Mouse (Mus musculus) layer of hippocampus, adult 2 months (tissue): ENCODE results near the gene Tnpo1. TPM values are rescaled to one million over a fixed set of nuclear protein-coding genes. Genes with fewer than 3 reads are reported as not detected.

Experiments used
- DNase-seq, 2 experiments: peaks; one replicate each; pipeline ENCODE4 v3.0.0; 2022; ENCODE audit warnings: low spot score in 2 of 2
- H3K27ac ChIP-seq: fragments of 200-600 bp; 2 replicates; pipeline ENCODE4 v1.8.1; 2022
- H3K4me3 ChIP-seq: fragments of 200-600 bp; 2 replicates; pipeline ENCODE4 v1.8.1; 2022; ENCODE audit warnings: mild to moderate bottlenecking
- CTCF ChIP-seq: fragments of 200-600 bp; conservative IDR thresholded peaks from 2 replicates; pipeline ENCODE4 v1.8.1; 2022; ENCODE audit warnings: antibody characterized with exemption, mild to moderate bottlenecking, moderate library complexity
- total RNA-seq, 2 experiments: library from RNA; stranded (reverse); gene quantifications; 2 replicates each; pipeline ENCODE4 v1.2.3; 2021

Gene Tnpo1
- total RNA-seq, 2 experiments from 2014 or later = 61.7 to 68.5 TPM

DNA sequence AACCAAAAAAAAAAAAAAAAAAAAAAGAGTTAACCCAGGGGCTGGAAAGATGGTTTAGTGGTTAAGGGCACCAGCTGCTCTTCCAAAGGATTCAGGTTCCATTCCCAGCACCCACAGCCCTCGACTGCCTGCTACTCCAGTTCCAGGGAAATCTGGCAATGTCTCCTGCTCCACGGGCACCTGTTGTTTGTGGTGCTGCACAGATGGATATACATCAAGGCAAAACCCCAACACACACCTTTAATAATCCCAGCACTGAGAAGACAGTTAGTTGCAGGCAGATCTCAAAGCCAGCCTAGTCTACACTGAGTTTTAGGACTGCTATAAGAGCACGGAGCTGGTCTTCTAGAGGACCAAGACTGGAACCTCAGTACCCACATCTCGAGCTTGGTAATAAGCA lies 30.2 kb downstream of the Tnpo1 start:
- Histone ChIP-seq H3K27ac (peak overlapping the region; percentile 8; the same call in 1 of the 2 replicates), H3K4me3 (no peak overlapping the region)
- TF ChIP-seq CTCF = no peak
- no peak for DNase-seq

DNA sequence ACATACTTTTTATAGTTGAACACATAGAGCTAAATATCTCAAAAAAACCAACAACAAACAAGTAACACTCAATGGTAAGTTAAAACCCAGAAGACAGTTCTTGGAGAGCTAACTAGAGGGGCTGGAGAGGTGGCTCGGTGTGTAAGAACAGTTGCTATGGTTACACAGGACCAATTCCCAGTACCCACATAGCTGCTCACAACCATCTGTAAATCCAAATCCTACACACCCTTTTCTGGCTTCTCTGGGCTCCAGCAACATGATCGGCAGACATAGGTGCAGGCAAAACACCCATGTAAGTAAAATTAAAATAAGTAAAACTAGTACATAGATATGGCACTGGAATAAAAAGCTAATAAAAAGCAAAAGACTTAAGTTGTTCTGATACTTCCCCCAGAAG lies 31.3 kb downstream of the Tnpo1 start:
- H3K27ac ChIP-seq = peak overlapping the region; percentile 33; the same call in 1 of the 2 replicates
- peak in 1 of 2 experiments; percentile 38 for DNase-seq
- no peak for TF ChIP-seq CTCF
- H3K4me3 ChIP-seq = no peak overlapping the region

DNA sequence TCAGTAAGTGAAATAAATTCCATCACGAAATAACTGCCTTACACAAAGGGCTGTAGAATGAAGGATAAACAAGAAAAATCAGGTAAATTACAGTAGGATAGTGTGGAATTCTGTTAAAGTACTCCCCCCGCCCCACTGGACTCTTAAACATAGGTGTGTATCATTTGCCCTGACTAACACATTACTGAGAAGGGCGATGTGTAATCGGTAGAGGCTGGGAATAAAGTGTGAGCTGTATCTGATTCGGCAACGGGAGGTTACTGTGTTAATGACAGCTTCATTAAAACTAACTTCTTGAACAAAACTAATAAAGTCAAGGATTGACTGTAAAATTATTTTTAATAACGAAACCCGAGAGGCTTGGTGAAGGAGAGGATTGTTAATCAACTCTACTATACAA lies 34.7 kb downstream of the Tnpo1 start:
- H3K27ac ChIP-seq = peak overlapping the region; percentile 99
- H3K4me3 ChIP-seq = peak overlapping the region; percentile 74
- no peak for TF ChIP-seq CTCF
- DNase-seq = no peak

DNA sequence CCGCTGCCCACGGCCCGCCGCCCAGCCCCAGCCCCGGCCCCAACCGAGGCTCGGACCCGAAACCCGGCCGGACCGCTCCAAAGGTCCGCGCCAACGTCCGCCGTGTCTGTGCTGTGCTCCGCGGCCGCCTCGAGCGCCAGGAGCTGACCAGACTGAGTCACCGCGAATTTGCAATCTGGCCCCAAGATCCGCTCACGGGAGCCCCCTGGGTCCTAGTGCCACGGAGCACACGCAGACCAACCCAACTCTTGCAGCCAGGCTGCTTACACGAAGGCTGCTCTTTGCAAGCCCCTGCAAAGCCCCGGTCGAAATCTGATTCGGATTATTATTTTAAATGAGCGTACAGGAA lies 35.3 kb downstream of the Tnpo1 start:
- peak; percentile 62 for TF ChIP-seq CTCF
- peak overlapping the region; percentile 99 for H3K27ac ChIP-seq
- peak; percentile 78 to 80 for DNase-seq
- H3K4me3 ChIP-seq = peak overlapping the region; percentile 74

DNA sequence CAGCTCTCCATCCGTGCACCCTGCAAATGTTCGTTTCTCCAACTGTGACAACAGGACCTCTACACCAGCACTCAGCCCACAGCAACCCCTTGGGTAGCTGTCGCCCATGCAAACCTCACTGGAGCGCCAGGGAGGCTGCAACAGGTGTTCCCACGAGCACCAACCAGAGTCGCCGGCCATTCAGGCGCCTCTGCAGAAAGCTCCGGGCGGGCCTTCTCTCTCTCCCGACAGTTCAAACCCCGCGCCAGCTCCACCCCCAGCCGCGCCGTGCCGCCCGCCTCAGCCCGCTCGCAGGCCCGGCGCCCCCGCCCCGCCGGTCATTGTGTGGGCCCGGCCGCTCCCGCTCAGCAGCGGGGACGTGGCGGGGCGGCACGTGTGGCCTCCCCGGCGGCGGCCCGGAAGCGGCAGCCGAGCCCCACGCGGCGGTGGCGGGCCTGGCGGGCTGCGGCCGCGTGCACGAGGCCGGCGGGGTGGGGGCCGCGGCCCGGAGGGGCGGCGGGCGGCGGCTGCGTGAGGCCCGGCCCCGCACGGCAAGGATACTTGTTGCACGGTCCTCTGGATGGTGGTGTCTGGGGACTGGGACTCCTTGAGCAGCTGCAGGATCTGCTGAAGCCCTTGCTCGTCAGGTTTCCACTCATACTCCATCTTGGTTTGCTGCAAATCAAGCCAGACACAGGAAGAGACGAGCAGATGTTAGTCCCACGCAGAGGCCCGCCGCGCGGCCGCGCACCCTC lies 35.9 kb downstream of the Tnpo1 start:
- DNase-seq = peak in 1 of 2 experiments; percentile 36
- peak overlapping the region; percentile 99 for H3K27ac ChIP-seq
- peak overlapping the region; percentile 74 for H3K4me3 ChIP-seq
- TF ChIP-seq CTCF = no peak

DNA sequence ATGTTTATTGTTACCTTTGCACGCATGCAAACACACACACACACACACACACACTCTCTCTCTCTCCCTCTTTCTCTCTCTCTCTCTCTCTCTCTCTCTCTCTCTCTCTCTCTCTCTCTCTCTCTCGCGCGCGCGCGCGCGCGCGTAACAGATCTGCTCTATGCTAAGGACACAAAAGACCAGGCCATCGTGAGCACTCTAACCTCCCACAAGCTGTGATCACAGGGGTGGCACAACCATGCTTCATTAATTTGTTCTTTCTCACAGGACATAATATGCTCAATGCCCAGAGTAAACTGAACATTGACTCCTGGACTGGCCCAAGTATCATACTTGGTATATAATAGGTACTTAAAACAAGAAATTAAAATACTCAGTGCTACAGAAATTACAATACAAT lies 37.0 kb downstream of the Tnpo1 start:
- no peak for DNase-seq
- Histone ChIP-seq H3K4me3 (peak overlapping the region; percentile 70), H3K27ac (peak overlapping the region; percentile 72; the same call in 1 of the 2 replicates)
- TF ChIP-seq CTCF = no peak

DNA sequence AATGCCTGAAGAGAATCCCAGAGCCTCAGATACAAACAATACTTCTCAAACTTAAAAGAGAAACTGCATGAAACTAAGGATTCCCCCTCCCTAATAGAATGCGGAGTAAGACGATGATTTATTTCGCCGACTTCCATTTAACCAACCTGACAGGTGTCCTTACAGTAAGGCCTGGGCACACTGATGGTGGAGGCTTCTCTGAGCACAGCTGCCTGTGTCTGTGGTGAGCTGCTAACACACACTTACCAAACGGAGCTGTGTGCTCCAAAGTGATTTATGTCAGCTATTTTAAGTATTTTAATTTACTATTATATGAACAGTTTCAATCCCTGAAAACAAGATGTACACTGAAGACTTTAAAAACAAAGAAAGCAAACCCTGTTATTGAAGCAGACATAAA lies 42.4 kb downstream of the Tnpo1 start:
- no peak for TF ChIP-seq CTCF
- DNase-seq = no peak
- Histone ChIP-seq H3K4me3 (no peak overlapping the region), H3K27ac (no peak overlapping the region)

DNA sequence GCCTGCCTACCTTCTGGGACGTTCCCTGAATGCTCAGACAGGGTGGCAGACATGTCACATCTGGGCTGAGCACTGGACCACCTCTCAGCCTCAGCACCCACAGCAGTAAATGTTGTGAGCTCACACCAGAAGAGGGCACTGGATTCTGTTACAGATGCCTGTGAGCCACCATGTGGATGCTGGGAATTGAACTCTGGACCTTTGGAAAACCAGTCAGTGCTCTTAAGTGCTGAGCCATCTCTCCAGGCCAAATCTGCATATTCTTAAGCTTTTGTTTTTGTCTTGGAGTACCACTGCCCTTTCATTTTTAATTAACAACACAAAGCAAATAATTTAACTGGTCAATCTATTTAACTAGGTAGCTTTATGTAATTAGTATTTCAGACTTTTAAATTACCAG lies 44.2 kb downstream of the Tnpo1 start:
- no peak for TF ChIP-seq CTCF
- Histone ChIP-seq H3K27ac (no peak overlapping the region), H3K4me3 (no peak overlapping the region)
- no peak for DNase-seq

DNA sequence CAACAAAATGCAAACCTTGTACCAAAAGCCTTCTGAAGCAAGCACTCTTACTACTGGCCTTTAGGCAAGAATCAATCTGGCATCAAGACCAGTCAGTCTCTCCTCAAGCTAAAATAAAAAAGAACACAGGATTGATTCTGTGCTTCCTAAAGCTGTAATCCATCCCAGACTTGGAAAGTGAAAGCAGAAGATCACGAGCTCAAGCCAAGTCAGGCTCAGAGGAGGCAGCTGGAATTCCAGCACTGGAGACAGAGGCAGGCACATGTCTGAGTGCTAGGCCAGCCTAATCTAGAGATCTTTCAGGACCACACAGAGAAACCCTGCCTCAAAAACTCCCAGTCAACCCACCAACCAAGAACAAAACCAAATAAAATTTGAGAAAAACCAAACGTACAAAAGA lies 45.8 kb downstream of the Tnpo1 start:
- DNase-seq = no peak

DNA sequence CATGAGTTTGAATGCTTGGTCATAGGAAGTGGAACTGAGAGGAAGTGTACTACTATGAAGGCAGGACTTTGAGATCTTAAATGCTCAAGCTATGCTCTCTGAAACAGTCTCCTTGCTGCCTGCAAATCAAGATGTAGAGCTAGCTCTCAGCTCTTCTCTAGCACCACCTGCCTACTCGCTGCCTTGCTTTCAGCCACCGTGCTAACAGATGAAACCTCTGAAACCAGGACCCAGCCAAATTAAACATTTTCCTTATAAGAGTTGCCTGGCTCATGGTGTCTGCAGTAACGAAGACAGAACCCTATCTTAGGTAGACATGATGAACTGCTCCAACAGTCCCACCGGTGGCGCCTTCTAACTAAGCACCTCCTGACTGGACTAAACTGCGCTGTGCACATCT lies 46.8 kb downstream of the Tnpo1 start:
- no peak overlapping the region for H3K4me3 ChIP-seq
- no peak for DNase-seq
- TF ChIP-seq CTCF = no peak

More for the DNA sequence above, 45.8 kb downstream of the Tnpo1 start:
- Histone ChIP-seq H3K27ac (no peak overlapping the region), H3K4me3 (no peak overlapping the region)
- TF ChIP-seq CTCF = no peak

DNA sequence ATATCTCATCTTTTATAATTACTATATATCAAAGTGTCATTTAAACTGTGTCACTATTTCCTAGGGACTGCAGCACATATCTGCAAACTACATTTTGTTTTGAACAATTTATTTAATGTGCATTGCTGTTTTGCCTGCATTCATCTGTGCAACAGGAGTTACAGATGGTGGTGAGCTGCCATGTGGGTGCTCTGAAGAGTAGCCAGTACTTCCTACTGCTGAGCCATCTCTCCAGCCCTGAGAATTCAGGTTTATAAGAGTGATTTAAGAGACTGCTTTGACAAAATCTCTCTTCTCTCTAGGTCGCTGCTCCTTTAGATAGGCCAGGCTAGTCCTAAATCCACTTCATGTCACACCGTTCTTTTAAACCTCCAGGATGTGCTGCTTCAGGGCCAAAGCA lies 49.0 kb downstream of the Tnpo1 start:
- Histone ChIP-seq H3K27ac (peak overlapping the region; percentile 64), H3K4me3 (no peak overlapping the region)
- no peak for TF ChIP-seq CTCF
- no peak for DNase-seq

More for the DNA sequence above, 46.8 kb downstream of the Tnpo1 start:
- H3K27ac ChIP-seq = peak overlapping the region; percentile 4; the same call in 1 of the 2 replicates

DNA sequence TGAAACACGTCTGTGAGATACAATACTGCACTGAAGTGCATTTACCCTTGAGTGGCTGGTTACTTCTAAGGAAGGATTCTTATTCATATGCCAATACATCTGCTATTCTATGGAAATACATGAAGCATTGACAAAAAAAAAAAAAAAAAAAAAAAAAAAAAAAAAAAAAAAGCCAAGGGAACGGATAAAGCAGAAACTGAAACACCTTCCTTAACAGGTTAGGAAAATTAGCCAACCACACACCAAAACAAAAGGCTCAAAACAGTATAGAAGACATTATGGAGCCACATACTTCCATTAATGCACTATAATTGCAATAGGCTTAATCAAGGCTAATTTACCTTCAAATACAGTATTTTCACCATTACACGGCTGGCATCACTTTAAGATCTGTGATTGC lies 51.5 kb downstream of the Tnpo1 start:
- no peak for TF ChIP-seq CTCF
- H3K27ac ChIP-seq = no peak overlapping the region
- H3K4me3 ChIP-seq = no peak overlapping the region
- DNase-seq = no peak

DNA sequence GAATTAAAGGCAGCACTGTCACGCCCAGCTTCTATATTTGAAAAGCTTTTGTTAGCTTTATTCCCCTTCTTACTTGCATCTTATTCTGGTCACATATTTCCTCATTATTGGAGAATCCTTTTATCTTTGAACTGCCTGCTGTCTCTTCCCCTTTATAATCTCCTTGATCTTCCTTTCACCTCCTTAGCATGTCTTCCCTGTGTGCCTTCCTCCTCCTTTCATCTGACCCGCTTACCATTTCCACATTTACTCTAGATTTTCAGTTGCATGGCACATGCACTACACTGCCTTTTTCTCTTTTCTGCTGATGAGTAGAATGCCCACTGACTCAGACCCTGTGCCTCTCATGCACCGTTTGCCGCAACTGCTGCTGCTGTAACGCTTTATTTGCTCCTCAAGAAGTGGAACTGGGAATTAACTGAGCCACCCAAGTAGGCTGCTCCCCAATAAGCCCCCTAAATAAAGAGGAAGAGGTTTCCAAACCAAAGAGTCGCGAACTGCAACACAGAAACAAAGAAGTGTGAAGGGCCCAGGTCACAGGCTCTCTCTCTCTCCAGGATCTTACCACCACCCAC lies 53.8 kb downstream of the Tnpo1 start:
- no peak overlapping the region for H3K4me3 ChIP-seq
- H3K27ac ChIP-seq = peak overlapping the region; percentile 36; the same call in 1 of the 2 replicates
- TF ChIP-seq CTCF = no peak
- DNase-seq = no peak

DNA sequence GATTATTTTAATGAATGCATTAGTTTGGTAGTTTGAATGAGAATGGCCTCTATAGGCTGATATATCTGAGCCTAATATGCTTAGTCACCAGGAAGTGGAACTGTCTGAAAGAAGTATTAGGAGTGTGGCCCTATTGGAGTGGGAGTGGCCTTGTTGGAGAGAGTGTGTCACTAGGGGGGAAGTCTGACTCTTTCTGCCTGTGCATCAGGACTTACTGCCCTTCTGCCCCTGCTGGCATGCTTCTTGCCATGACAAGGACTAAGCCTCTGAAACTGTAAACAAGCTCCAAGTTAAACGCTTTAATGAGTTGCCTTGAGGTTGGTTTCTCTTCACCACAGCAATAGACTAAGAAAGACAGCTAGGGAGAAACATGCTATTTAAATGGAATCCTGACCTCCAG lies 54.9 kb downstream of the Tnpo1 start:
- Histone ChIP-seq H3K27ac (0 out of 2 replicates have a peak overlapping the region, but pooled peaks have one; percentile 32), H3K4me3 (no peak overlapping the region)
- no peak for DNase-seq
- no peak for TF ChIP-seq CTCF
